Mouse (Mus musculus) stomach, postnatal 0 days (tissue): ENCODE data around the gene Gpld1. TPM values are rescaled to one million over a fixed set of nuclear protein-coding genes. Genes with fewer than 3 reads are reported as not detected.

Experiments used
- ATAC-seq: fragments of 200-750 bp; cut with Nextera tagmentation; 2 replicates; pipeline ENCODE4 v1.8.0; 2017; ENCODE audit not compliant: low FRiP score, low TSS enrichment
- DNase-seq: peaks from one replicate; pipeline ENCODE4 v3.0.0-alpha.2; 2016; ENCODE audit warnings: low spot score
- H3K27ac ChIP-seq: fragments of 300-500 bp; sonication (generic); replicated peaks from 2 replicates; pipeline ENCODE4 v1.5.1; 2014; ENCODE audit warnings: mild to moderate bottlenecking, control low read depth
- H3K27me3 ChIP-seq: fragments of 300-500 bp; sonication (generic); 2 replicates; pipeline ENCODE4 v1.6.1; 2014; ENCODE audit warnings: low read length; ENCODE audit not compliant: control insufficient read depth, insufficient read depth
- H3K36me3 ChIP-seq: fragments of 300-500 bp; sonication (generic); 2 replicates; pipeline ENCODE4 v1.6.1; 2014; ENCODE audit warnings: low read length, mixed read lengths; ENCODE audit not compliant: control insufficient read depth, insufficient read depth
- H3K4me1 ChIP-seq: fragments of 300-500 bp; sonication (generic); replicated peaks from 2 replicates; pipeline ENCODE4 v1.6.1; 2014; ENCODE audit warnings: antibody characterized with exemption; ENCODE audit not compliant: control insufficient read depth, insufficient read depth
- H3K4me2 ChIP-seq: fragments of 300-500 bp; sonication (generic); replicated peaks from 2 replicates; pipeline ENCODE4 v1.6.1; 2014; ENCODE audit warnings: low read depth, mild to moderate bottlenecking, control low read depth, moderate library complexity
- H3K4me3 ChIP-seq: fragments of 300-500 bp; sonication (generic); 2 replicates; pipeline ENCODE4 v1.5.1; 2014; ENCODE audit warnings: low read depth, low read length, control low read depth
- H3K9ac ChIP-seq: fragments of 300-500 bp; sonication (generic); 2 replicates; pipeline ENCODE4 v1.6.1; 2014; ENCODE audit warnings: mild to moderate bottlenecking, low read length, control low read depth, mixed read lengths
- H3K9me3 ChIP-seq: fragments of 300-500 bp; sonication (generic); 2 replicates; pipeline ENCODE4 v1.6.1; 2016; ENCODE audit warnings: low read length; ENCODE audit not compliant: control insufficient read depth
- CTCF ChIP-seq: IDR thresholded peaks from 2 replicates; pipeline ENCODE4 v1.5.1; 2016; ENCODE audit warnings: antibody characterized with exemption, low read depth, mild to moderate bottlenecking, moderate library complexity
- EP300 ChIP-seq: optimal IDR thresholded peaks from 2 replicates; pipeline ENCODE3; 2016; ENCODE audit warnings: antibody characterized with exemption
- WGBS: fragments of 180-500 bp; shearing (Covaris S2); extraction: QIAGEN DNeasy Blood & Tissue Kit; methylation state at CpG from one replicate; pipeline ENCODE4 v1.1.7; 2014; 5-methylcytosine and 5-hydroxymethylcytosine counted together
- polyA plus RNA-seq: library from polyadenylated mRNA; unstranded; fragments of >200 nt; fragmentation: Nextera tagmentation; extraction: Ambion mirVana; gene quantifications from 2 replicates; pipeline ENCODE4 v1.2.1, GENCODE M21; 2015

Gene Gpld1
- polyA plus RNA-seq, 1 experiment from 2014 or later = 26.0 TPM

GRCm38 (mm10) chr13:24952659-24953058, 9.7 kb downstream of the Gpld1 start:
- no peak overlapping the region for H3K4me2 ChIP-seq
- H3K27ac ChIP-seq = no peak overlapping the region
- no peak overlapping the region for H3K9ac ChIP-seq
- no peaks in the 10 kb centered on the region for H3K4me1 ChIP-seq
- H3K27me3 ChIP-seq = no peaks in the 10 kb centered on the region
- 57% methylated on average over 7 of the region's 7 CpGs for WGBS
- H3K4me3 ChIP-seq = no peak overlapping the region
- TF ChIP-seq EP300 (no peak), CTCF (no peak)
- ATAC-seq (no peak), DNase-seq (no peak)
- H3K36me3 ChIP-seq = no peaks in the 10 kb centered on the region
- H3K9me3 ChIP-seq = no peaks in the 10 kb centered on the region

GRCm38 (mm10) chr13:24955091-24955490, 12.1 kb downstream of the Gpld1 start:
- no peaks in the 10 kb centered on the region for H3K4me1 ChIP-seq
- no peak overlapping the region for H3K4me3 ChIP-seq
- TF ChIP-seq CTCF = no peak
- no peak for TF ChIP-seq EP300
- H3K9me3 ChIP-seq = no peaks in the 10 kb centered on the region
- H3K27ac ChIP-seq = no peak overlapping the region
- no peak for DNase-seq
- ATAC-seq = no peak
- no peak overlapping the region for H3K4me2 ChIP-seq
- no peaks in the 10 kb centered on the region for H3K27me3 ChIP-seq
- no peaks in the 10 kb centered on the region for H3K36me3 ChIP-seq
- no peak overlapping the region for H3K9ac ChIP-seq
- WGBS = 37% methylated on average over 11 of the region's 11 CpGs

GRCm38 (mm10) chr13:24955500-24955899, 12.5 kb downstream of the Gpld1 start:
- Histone ChIP-seq H3K27me3 (no peaks in the 10 kb centered on the region), H3K4me3 (no peak overlapping the region), H3K4me1 (no peaks in the 10 kb centered on the region), H3K9ac (no peak overlapping the region), H3K36me3 (no peaks in the 10 kb centered on the region), H3K27ac (no peak overlapping the region), H3K4me2 (no peak overlapping the region), H3K9me3 (no peaks in the 10 kb centered on the region)
- ATAC-seq = peak; percentile 72; the same call in 1 of the 2 replicates
- 16% methylated on average over 10 of the region's 10 CpGs for WGBS
- TF ChIP-seq EP300 = no peak
- peak; percentile 14; the same call in 1 of the 2 replicates for TF ChIP-seq CTCF
- DNase-seq = peak; percentile 65

GRCm38 (mm10) chr13:24958671-24959070, 15.7 kb downstream of the Gpld1 start:
- DNase-seq = no peak
- no peaks in the 10 kb centered on the region for H3K9me3 ChIP-seq

GRCm38 (mm10) chr13:24960084-24960483, 17.1 kb downstream of the Gpld1 start:
- no peaks in the 10 kb centered on the region for H3K9me3 ChIP-seq
- DNase-seq = no peak
- no peak overlapping the region for H3K4me3 ChIP-seq
- H3K4me2 ChIP-seq = no peak overlapping the region
- no peak overlapping the region for H3K27ac ChIP-seq
- TF ChIP-seq EP300 = no peak
- TF ChIP-seq CTCF = no peak
- 80% methylated on average over 3 of the region's 3 CpGs for WGBS
- no peaks in the 10 kb centered on the region for H3K27me3 ChIP-seq
- no peak for ATAC-seq
- no peaks in the 10 kb centered on the region for H3K4me1 ChIP-seq
- peaks cover 2% of the 10 kb centered on the region; the same call in 1 of the 2 replicates for H3K36me3 ChIP-seq
- no peak overlapping the region for H3K9ac ChIP-seq

More at GRCm38 (mm10) chr13:24958671-24959070, 15.7 kb downstream of the Gpld1 start:
- Histone ChIP-seq H3K4me2 (no peak overlapping the region), H3K27me3 (no peaks in the 10 kb centered on the region), H3K27ac (no peak overlapping the region), H3K4me1 (no peaks in the 10 kb centered on the region), H3K36me3 (peaks cover 2% of the 10 kb centered on the region; the same call in 1 of the 2 replicates), H3K9ac (no peak overlapping the region), H3K4me3 (no peak overlapping the region)
- no peak for TF ChIP-seq CTCF
- TF ChIP-seq EP300 = no peak
- 89% methylated on average over 11 of the region's 11 CpGs for WGBS
- no peak for ATAC-seq

- H3K4me1 ChIP-seq = no peaks in the 10 kb centered on the region
- DNase-seq = no peak
- H3K27ac ChIP-seq = no peak overlapping the region
- no peaks in the 10 kb centered on the region for H3K9me3 ChIP-seq
- whole genome bisulfite sequencing = 83% methylated on average over 8 of the region's 8 CpGs
- H3K36me3 ChIP-seq = peaks cover 2% of the 10 kb centered on the region; the same call in 1 of the 2 replicates
- no peaks in the 10 kb centered on the region for H3K27me3 ChIP-seq
- no peak overlapping the region for H3K9ac ChIP-seq
- TF ChIP-seq CTCF = no peak
- no peak for TF ChIP-seq EP300
- no peak overlapping the region for H3K4me3 ChIP-seq
- no peak overlapping the region for H3K4me2 ChIP-seq
- no peak for ATAC-seq
Observed at GRCm38 (mm10) chr13:24962119-24962518, 19.2 kb downstream of the Gpld1 start.
